Mouse (Mus musculus) forebrain, embryonic 13.5 days (tissue): ENCODE measurements at regions not wholly inside any gene's neighbourhood (a gene's known extent, or its start where the extent isn't known, plus 50 kb on each side); places are given as distances from the start of the nearest gene placed in this dataset.

Experiments used
- ATAC-seq: fragments of 200-750 bp; cut with Nextera tagmentation; 2 replicates; pipeline ENCODE4 v1.8.0; 2017
- H3K27ac ChIP-seq: fragments of 300-500 bp; sonication (generic); 2 replicates; pipeline ENCODE4 v1.5.1; 2015; ENCODE audit warnings: inconsistent platforms, mild to moderate bottlenecking, moderate library complexity
- H3K27me3 ChIP-seq: fragments of 300-500 bp; sonication (generic); 2 replicates; pipeline ENCODE4 v1.6.1; 2015; ENCODE audit warnings: mild to moderate bottlenecking, inconsistent platforms
- H3K36me3 ChIP-seq: fragments of 300-500 bp; sonication (generic); 2 replicates; pipeline ENCODE4 v1.6.1; 2015; ENCODE audit warnings: mild to moderate bottlenecking, inconsistent platforms; ENCODE audit not compliant: poor library complexity, severe bottlenecking
- H3K4me1 ChIP-seq: fragments of 300-500 bp; sonication (generic); 2 replicates; pipeline ENCODE4 v1.6.1; 2015; ENCODE audit warnings: inconsistent platforms
- H3K4me2 ChIP-seq: fragments of 300-500 bp; sonication (generic); 2 replicates; pipeline ENCODE4 v1.6.1; 2015; ENCODE audit warnings: inconsistent platforms, mild to moderate bottlenecking, moderate library complexity
- H3K4me3 ChIP-seq: fragments of 300-500 bp; sonication (generic); 2 replicates; pipeline ENCODE4 v1.5.1; 2015; ENCODE audit warnings: mild to moderate bottlenecking, inconsistent platforms
- H3K9ac ChIP-seq: fragments of 300-500 bp; sonication (generic); 2 replicates; pipeline ENCODE4 v1.6.1; 2015; ENCODE audit warnings: mild to moderate bottlenecking, inconsistent platforms
- H3K9me3 ChIP-seq: fragments of 300-500 bp; sonication (generic); replicated peaks from 2 replicates; pipeline ENCODE4 v1.6.1; 2016; ENCODE audit warnings: inconsistent platforms
- WGBS: fragments of 180-500 bp; shearing (Covaris S2); methylation state at CpG from one replicate; pipeline ENCODE4 v1.1.7; 2015; 5-methylcytosine and 5-hydroxymethylcytosine counted together

- no peaks in the 10 kb centered on the region for H3K9me3 ChIP-seq
- ATAC-seq, result peak; percentile 95
- peak overlapping the region; percentile 40 for H3K9ac ChIP-seq
- peaks cover 12% of the 10 kb centered on the region; the same call in 1 of the 2 replicates for H3K4me1 ChIP-seq
- no peaks in the 10 kb centered on the region for H3K27me3 ChIP-seq
- WGBS, result 34% methylated on average over 9 of the region's 9 CpGs
- H3K36me3 ChIP-seq, result no peaks in the 10 kb centered on the region
- peak overlapping the region; percentile 65; the same call in 1 of the 2 replicates for H3K27ac ChIP-seq
- H3K4me3 ChIP-seq, result no peak overlapping the region
- no peak overlapping the region for H3K4me2 ChIP-seq
Observed at GRCm38 (mm10) chr8:93591608-93592301, 56.1 kb upstream of the Ces5a start.

- H3K27ac ChIP-seq, result peak overlapping the region; percentile 65; the same call in 1 of the 2 replicates
- peaks cover 12% of the 10 kb centered on the region; the same call in 1 of the 2 replicates for H3K4me1 ChIP-seq
- H3K36me3 ChIP-seq, result no peaks in the 10 kb centered on the region
- H3K4me3 ChIP-seq, result no peak overlapping the region
- peak overlapping the region; percentile 40 for H3K9ac ChIP-seq
- no peak; the same call in 1 of the 2 replicates for ATAC-seq
- 8% methylated on average over 3 of the region's 3 CpGs for WGBS
- no peak overlapping the region for H3K4me2 ChIP-seq
- no peaks in the 10 kb centered on the region for H3K9me3 ChIP-seq
- H3K27me3 ChIP-seq, result no peaks in the 10 kb centered on the region
Observed at GRCm38 (mm10) chr8:93592302-93592651, 56.6 kb upstream of the Ces5a start.

DNA sequence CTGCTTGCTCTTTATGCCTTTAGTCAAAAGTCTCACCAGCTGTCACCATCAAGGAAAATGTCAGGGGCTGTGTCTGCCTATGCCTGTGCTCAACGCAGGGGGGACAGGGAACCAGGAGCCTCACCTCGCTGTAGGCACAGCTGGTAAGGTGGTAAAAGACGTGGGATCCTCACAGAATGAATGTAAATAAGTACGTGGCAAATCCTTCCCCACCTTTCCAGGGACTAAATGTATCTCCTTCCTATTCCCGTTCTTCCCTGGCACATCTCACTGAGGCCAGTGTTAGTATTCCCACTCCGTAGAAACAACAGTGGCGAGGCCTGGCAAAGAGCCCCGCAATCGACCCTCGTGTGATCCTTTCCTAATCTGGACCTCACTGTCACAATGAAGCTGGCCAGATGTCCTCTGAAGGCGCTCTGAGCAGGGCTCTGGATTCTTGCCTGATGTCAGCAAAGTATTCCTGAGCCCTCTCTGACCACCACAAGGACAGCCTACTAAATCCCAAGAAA lies 63.0 kb upstream of the Ces5a start:
- 56% methylated on average over 11 of the region's 11 CpGs for WGBS
- H3K4me2 ChIP-seq, result no peak overlapping the region
- H3K4me1 ChIP-seq, result peaks cover 14% of the 10 kb centered on the region
- H3K9me3 ChIP-seq, result no peaks in the 10 kb centered on the region
- H3K27ac ChIP-seq, result peak overlapping the region; percentile 31; the same call in 1 of the 2 replicates
- H3K9ac ChIP-seq, result no peak overlapping the region
- ATAC-seq, result no peak
- no peaks in the 10 kb centered on the region for H3K36me3 ChIP-seq
- H3K4me3 ChIP-seq, result no peak overlapping the region
- no peaks in the 10 kb centered on the region for H3K27me3 ChIP-seq

DNA sequence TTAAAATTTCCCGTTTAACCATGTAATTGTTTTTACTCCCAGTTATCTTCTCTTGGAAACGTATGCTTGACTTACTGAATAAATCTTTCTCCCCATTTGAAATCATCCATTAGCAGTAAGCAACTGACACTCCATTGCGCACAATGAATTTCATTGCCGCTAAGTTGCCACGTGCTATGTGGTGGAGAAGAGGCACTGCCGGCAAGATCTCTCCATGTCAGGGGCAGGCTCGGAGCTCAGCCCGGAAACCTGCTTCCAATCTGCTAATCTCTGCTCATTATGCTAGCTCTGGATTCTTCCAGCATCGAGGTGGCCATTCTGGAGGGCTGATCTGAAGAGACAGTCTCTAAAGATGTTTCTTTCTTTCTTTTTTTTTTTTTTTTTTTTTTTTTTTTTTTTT lies 63.7 kb upstream of the Ces5a start:
- 69% methylated on average over 9 of the region's 9 CpGs for WGBS
- no peak for ATAC-seq

GRCm38 (mm10) chr8:93599776-93600175 lies 64.1 kb upstream of the Ces5a start:
- ATAC-seq, result no peak
- Histone ChIP-seq H3K9me3 (no peaks in the 10 kb centered on the region), H3K4me3 (no peak overlapping the region), H3K27me3 (no peaks in the 10 kb centered on the region), H3K9ac (no peak overlapping the region), H3K36me3 (no peaks in the 10 kb centered on the region), H3K27ac (no peak overlapping the region), H3K4me2 (no peak overlapping the region), H3K4me1 (peaks cover 14% of the 10 kb centered on the region)
- 68% methylated on average over 8 of the region's 8 CpGs for WGBS

More for the DNA sequence above, 63.7 kb upstream of the Ces5a start:
- Histone ChIP-seq H3K36me3 (no peaks in the 10 kb centered on the region), H3K4me1 (peaks cover 14% of the 10 kb centered on the region), H3K9ac (no peak overlapping the region), H3K4me3 (no peak overlapping the region), H3K9me3 (no peaks in the 10 kb centered on the region), H3K4me2 (no peak overlapping the region), H3K27me3 (no peaks in the 10 kb centered on the region), H3K27ac (no peak overlapping the region)

DNA sequence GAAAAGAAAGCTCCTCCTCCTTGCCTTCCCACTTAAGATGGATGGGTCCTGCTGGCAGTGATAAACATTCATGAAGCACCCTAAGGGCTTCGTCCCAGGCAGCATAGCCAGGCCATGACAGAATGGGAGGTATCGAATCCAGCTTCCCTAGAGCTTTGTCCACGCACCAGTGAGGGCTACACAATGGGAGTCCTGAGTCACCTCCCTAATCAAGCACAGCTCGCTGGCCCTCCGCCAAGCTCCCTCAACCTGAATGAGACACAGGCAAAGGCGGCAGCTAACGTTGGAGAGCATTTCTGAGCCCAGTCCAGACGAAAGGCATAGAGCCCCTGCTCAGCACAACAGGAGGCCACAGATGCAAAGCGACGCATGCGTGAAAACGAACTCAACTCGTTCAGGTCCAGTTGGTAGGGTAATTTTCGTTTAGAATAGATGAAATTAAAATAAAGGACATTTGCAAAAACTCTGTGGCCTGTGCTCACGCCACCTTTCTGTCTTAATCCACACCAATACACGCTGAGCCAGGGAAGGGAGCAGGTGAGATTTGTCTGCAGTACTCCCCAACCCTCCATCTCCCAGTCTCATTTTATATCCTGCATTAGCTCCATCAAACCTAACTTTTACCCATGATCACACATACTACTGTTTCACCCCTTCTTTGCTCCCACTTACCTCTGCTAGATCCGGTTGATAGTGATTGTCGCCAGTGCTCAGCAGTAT lies 91.3 kb upstream of the Ces5a start:
- peak; percentile 92 for ATAC-seq
- H3K9me3 ChIP-seq, result no peaks in the 10 kb centered on the region; the same call in 1 of the 2 replicates
- no peaks in the 10 kb centered on the region for H3K36me3 ChIP-seq
- 15% methylated on average over 18 of the region's 18 CpGs for WGBS
- H3K9ac ChIP-seq, result no peak overlapping the region
- peak overlapping the region; percentile 46 for H3K4me2 ChIP-seq
- no peak overlapping the region for H3K4me3 ChIP-seq
- H3K27ac ChIP-seq, result peak overlapping the region; percentile 80
- H3K4me1 ChIP-seq, result peaks cover 24% of the 10 kb centered on the region
- H3K27me3 ChIP-seq, result no peaks in the 10 kb centered on the region

DNA sequence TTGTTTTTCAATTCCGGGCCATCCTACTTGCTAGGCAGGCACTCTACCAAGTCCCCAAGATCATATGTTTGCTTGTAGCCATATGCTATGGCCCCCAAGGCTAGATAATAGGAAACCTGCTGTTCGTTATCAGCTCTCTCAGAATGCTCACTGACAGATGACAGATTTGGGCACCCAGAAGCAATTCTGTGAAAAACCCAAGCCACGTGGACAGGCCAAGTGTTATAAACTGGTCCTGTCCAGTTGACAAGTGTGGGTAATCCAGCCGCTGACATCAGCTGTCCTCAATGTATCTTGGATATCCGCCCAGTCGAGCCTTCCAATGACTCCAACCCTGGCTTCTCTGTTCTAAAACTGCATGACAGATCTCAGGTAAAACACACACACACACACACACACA lies 92.0 kb upstream of the Ces5a start:
- Histone ChIP-seq H3K9ac (no peak overlapping the region), H3K4me3 (no peak overlapping the region), H3K4me1 (peaks cover 24% of the 10 kb centered on the region), H3K36me3 (no peaks in the 10 kb centered on the region), H3K27me3 (no peaks in the 10 kb centered on the region), H3K9me3 (no peaks in the 10 kb centered on the region; the same call in 1 of the 2 replicates), H3K4me2 (no peak overlapping the region; the same call in 1 of the 2 replicates), H3K27ac (peak overlapping the region; percentile 80; the same call in 1 of the 2 replicates)
- ATAC-seq, result peak; percentile 60
- WGBS, result 63% methylated on average over 6 of the region's 6 CpGs

- Histone ChIP-seq H3K36me3 (no peaks in the 10 kb centered on the region), H3K4me2 (no peak overlapping the region), H3K27me3 (no peaks in the 10 kb centered on the region), H3K4me1 (peaks cover 6% of the 10 kb centered on the region; the same call in 1 of the 2 replicates), H3K9me3 (no peaks in the 10 kb centered on the region), H3K27ac (no peak overlapping the region), H3K4me3 (no peak overlapping the region), H3K9ac (no peak overlapping the region)
- ATAC-seq, result no peak
- 86% methylated on average over 8 of the region's 8 CpGs for WGBS
Observed at GRCm38 (mm10) chr8:93632896-93633295, 97.3 kb upstream of the Ces5a start.

DNA sequence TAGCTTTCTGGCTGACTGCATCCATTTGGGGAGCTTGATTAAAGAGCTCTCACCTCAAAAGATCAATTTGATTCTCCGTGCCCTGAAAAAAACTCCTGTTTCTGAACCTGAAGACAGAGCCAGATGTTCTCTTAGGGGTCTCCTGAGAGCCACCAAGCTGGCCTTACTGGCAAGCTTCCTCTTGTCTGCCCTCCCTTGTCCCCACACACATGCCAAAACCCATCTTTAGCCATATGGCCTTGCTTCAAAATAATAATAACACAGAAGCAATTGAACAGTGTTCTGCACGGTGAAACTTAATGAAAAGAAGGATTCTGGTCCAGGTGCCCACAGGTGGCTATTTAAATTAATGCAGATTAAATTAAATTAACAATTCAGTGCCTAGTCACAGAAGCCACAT lies 107.1 kb upstream of the Ces5a start:
- no peak overlapping the region for H3K4me3 ChIP-seq
- no peak overlapping the region for H3K4me2 ChIP-seq
- H3K27me3 ChIP-seq, result no peaks in the 10 kb centered on the region
- ATAC-seq, result no peak
- 0 out of 2 replicates have a peak, but pooled peaks cover 4% of the 10 kb centered on the region for H3K4me1 ChIP-seq
- H3K9me3 ChIP-seq, result no peaks in the 10 kb centered on the region
- H3K36me3 ChIP-seq, result no peaks in the 10 kb centered on the region
- WGBS, result 51% methylated on average over 2 of the region's 2 CpGs
- H3K9ac ChIP-seq, result no peak overlapping the region
- no peak overlapping the region for H3K27ac ChIP-seq

GRCm38 (mm10) chr8:93643471-93644215 lies 108.0 kb upstream of the Ces5a start:
- H3K9ac ChIP-seq, result no peak overlapping the region
- no peaks in the 10 kb centered on the region for H3K36me3 ChIP-seq
- no peak overlapping the region for H3K27ac ChIP-seq
- H3K4me1 ChIP-seq, result 0 out of 2 replicates have a peak, but pooled peaks cover 4% of the 10 kb centered on the region
- WGBS, result 84% methylated on average over 4 of the region's 4 CpGs
- no peaks in the 10 kb centered on the region for H3K27me3 ChIP-seq
- no peak overlapping the region for H3K4me2 ChIP-seq
- ATAC-seq, result no peak
- no peaks in the 10 kb centered on the region for H3K9me3 ChIP-seq
- no peak overlapping the region for H3K4me3 ChIP-seq

- ATAC-seq, result no peak
- Histone ChIP-seq H3K36me3 (no peaks in the 10 kb centered on the region), H3K27ac (no peak overlapping the region), H3K9me3 (0 out of 2 replicates have a peak, but pooled peaks cover 2% of the 10 kb centered on the region), H3K9ac (no peak overlapping the region), H3K4me2 (no peak overlapping the region), H3K4me3 (no peak overlapping the region), H3K4me1 (no peaks in the 10 kb centered on the region), H3K27me3 (no peaks in the 10 kb centered on the region)
- WGBS, result 94% methylated on average over 2 of the region's 2 CpGs
Observed at GRCm38 (mm10) chr8:93653421-93653820, 117.8 kb upstream of the Ces5a start.
